Mouse (Mus musculus) lung, postnatal 10 days (tissue): ENCODE measurements at regions not wholly inside any gene's neighbourhood (a gene's known extent, or its start where the extent isn't known, plus 50 kb on each side); places are given as distances from the start of the nearest gene placed in this dataset.

Source experiments
- DNase-seq: peaks from one replicate; pipeline ENCODE4 v3.0.0; 2021

DNA sequence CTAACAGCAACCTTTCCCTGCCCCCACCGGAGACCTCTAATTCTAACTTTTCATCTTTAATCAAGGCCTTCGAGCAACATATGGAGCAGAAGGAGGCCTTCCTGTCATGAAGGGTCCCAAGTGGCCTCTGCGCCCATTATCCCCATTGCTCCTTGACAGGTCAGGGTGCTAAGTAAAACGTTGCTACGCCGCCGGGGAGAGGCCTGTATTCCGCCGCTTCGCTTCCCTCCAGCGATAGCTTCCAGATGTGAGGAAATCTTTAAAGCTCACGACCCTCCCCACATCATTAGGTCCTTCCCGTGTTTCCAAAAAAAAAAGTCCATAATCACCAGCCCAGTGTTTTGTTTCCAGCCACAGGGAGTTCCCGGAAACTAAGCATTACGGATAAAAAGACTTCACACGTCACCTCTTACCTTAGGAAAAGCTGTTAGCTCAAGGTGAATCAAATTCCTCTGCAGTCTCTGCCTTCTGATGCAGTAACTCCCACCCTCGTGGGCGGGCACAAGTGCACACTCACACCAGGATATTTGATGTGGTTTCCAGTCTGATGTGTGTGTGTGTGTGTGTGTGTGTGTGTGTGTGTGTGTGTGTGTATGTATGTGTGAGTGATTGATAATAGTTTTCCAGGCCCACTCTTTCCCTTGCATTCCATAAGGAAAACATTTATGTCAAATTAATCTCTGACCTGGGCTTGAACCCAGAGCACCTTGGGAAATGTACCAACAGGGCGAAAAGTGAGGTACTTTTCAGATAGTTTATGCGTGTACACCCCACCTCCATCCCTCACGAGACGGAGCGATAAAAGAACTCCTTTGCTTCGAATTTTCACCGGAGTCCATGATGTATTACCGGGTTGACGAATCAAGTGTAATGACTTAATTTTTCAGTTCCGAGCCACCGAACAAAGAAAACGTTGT lies 107.5 kb downstream of the Gm45692 start:
- DNase-seq: no peak

DNA sequence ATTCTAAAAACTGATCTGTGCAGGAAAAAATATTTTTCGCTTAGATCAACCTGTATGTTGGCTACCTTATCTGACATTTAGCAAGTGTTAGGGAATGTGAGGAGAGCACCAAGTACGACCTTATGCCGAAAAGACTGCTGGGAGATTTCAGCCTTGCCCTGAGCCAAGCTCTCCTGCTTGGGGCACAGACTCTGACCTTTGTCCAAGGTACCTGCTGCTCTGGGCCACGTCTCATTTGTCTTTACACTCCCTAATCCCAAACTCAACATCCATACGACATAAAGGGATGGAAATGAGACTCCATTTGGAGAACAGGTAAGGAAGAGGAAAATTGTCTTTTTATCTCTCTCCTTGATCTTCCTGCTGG lies 108.2 kb downstream of the Gm45692 start:
- DNase-seq: no peak

DNA sequence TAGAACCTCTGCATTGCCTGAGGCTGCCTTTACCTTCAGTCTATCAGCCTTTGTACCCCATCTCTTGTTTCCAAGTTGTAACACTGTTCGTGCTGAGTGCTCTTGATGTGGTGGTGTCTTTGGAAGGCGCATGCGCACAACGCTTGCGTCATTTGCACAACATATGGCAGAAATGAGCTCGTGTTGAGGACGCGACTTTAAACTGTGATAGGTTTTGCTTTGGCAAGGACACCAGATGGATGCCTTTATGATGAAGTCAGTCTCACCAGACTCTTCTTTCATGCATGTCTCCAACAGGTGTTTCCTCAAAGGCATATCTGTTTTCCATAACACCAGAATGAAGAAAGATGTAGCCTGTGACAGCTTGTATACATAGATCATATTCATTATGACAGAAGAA lies 110.2 kb downstream of the Gm45692 start:
- no peak for DNase-seq

DNA sequence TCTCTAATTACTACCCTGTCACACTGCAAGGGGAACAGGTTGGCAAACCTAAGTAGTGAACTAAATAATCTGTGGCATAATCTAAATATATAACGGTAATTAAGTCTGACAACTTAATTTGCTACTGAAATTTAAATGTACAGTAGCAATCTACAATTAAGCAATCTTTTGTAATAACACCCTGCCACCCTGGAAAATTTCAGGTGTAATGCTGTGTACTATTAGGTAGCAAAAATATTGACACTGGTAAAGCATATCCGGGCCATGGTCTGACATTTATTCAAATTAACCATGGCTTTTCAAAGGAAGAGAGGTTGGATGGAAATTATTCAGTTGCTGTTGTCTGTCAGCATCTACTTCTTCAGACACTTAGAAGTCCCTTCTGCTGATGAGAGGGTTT lies 119.7 kb downstream of the Gm45692 start:
- DNase-seq: no peak

DNA sequence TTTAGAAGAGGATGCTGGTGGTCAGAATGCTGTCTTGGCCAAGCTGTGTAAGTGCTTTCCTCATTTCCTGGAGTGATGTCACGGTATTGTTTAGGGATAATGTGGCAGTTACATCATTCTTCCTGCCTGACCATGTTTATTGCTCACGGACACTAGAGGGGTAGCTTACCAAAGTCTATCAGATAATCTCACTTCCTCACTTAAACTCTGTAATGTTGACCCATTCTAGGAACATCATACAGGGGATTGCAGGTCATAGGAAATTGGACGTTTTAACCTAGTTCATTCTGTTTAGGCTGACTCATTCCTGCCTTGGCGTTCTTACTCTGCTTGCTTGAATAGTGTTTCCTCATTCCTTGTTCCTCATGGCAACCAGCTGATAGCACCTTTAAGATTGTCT lies 120.3 kb downstream of the Gm45692 start:
- peak; percentile 32 for DNase-seq

DNA sequence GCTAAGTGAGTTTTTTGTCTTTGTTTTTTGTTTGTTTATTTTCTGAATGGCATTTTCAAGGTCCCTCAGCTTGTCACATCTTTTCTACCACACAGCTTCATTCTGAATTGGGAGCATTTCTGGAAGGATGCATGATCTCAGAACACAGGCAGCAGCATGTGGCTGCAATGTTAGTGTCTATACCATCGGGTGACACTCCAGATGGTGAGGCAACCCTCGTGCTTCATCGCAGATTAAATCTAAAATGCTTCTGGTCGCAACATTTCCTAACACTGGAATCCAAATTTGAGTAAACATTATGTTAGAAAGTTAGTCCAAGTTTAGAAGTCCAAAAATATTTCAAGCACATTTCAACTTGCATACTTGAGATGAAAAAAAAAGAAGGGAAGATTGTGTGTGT lies 124.4 kb downstream of the Gm45692 start:
- DNase-seq: no peak

DNA sequence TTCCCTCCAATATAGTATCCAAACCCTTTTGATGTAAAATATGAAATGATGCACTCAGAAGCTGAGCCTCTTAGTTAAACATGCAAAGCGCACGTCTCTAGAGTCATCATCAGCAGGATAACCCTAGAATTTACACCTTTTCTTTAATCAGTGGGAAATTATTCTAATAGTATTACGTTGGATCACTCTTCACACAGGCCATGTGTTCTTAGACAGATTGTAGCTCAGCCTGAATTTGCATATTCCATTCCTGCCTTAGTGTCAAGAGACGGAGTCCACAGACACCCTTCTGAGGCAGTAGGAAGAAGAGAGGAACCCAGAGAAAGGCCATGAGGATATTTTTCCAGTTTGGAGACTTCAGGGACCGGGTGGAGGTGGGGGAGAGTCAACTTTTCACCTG lies 125.0 kb downstream of the Gm45692 start:
- no peak for DNase-seq

DNA sequence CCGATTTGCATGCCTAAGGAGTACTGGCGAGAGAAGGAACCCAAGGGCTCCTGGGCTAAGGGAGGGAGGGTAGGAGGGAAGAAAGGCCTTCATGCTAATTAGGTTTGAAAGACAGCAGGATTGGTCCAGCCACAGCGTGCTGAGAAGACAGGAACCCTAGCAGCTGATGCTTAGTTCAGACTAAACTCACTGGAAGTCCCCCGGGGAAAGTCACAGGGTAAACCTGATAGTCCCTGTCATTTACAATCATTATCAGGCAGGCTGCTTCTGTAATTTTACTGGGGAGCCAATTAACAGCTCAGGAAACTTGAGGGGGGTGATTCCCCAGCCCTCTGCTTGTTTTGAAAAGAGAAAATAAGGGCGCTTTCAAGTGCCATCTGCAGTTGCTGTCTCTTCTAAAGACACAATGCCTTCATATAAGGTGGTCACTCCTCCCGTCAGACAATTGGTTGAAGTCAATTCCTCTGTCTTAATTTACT lies 135.9 kb downstream of the Gm45692 start:
- no peak for DNase-seq

DNA sequence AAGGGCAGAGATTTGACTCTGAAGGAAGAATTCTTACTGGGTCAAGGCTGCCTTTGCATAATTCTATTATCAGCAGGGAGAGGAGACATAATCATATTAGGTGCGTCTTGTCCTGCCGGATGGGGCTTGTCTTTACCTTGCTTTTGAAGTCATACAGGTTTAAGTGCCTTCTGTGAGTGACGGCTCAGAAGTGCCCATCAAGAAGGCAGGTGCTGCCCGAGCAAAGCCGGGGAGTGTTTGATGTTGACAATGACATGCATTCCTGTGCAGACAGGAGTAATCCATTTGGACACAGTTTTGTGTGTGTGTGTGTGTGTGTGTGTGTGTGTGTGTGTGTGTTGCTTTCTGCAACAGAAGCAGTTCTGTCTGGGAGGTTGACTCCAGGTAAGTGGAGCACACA lies 141.0 kb downstream of the Gm45692 start:
- no peak for DNase-seq

DNA sequence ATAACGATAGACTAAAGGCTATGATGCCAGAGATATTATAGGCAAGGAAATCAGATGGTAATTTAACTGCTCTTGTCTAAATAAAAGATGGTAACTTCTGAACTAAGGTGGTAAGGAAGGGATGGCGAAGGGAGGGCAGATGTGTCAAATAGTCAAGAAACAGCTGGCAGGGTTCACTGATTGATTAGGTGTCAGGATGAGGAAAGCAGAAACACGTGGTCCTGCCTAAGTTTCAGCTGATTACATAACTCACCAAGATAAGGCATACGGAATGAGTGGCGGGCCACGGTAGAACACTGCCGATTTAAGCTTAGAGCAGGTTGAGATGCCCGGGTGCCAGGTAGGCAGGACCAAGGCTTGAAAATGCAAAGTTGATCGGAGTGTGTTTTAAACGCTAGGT lies 143.2 kb downstream of the Gm45692 start:
- peak; percentile 26 for DNase-seq

DNA sequence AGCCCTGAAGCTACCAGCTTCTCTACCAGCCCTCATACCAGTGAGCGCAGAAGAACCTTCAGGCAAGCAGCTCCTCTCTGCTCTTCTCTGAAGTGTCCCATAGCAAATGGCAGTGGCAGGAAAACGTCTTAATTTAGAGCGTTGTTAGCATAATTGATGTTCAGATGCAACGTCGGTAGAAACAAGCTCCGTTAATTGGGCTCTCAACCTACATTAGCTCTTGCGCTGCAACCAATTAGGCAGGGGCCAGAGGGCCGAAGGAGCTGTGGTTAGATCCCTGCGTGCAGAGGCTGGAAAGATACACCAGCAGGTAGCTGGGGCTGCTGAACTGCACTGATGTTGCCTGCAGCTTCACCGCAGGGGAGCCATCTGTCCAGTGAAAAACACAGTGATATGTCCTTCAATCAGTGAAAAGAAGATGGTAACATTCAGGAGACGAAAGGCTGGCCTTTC lies 145.6 kb downstream of the Gm45692 start:
- no peak for DNase-seq

DNA sequence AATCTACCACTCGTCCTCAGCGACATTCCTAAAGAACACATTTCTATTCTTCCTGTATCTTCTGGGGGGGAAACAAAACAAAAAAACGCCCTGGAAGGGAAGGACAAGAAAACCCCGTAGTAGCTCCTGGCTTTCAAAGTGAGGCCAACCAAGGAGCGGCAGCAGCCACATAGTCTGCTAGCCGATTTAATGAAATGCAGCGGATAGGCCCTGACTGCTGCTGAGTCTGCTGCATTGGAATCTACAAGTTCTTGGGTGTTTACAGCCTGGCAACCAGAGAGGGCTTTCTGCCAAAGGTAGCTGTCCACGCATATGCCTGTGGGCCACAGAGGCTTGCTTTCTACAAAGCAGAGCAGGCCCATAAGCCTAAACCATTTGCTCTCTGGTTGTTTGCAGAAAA lies 146.0 kb downstream of the Gm45692 start:
- peak; percentile 49 for DNase-seq

DNA sequence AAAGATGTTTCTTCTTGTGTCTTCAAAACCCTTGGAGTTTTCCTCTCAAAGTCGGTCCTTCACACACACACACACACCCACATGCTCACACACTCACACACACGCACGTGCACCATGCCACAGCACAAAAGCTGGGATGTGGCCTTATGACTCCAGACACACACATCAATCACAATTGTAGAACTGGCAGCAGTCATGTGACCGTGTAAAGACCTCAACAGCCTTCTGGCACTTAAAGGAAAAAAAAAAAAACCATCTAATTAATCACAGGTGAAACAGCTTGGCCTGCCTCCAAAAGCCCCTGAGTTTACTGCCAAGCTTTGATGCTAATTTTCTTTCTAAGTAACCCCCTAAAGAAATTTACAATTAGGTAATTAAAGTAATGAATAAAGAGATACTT lies 147.1 kb downstream of the Gm45692 start:
- DNase-seq: no peak

DNA sequence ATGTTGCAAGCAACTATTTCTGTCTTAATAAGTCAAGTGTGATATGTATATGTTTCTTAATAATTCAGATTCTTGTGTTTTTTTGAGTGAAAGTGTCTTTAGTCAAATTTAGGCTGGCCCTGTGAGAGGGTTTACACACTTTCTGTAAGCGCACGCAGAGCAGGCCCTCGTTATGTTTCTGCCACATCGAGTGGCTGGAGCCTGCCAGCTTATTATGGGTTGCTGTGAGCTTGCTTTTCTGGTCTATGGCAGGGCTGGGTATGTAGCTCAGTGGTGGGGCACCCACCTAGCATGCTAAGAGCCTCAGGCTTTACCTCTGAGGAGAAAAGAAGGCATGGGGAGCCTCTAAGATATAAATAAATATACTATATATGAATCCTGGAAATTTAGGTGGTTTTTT lies 148.2 kb downstream of the Gm45692 start:
- DNase-seq: no peak

DNA sequence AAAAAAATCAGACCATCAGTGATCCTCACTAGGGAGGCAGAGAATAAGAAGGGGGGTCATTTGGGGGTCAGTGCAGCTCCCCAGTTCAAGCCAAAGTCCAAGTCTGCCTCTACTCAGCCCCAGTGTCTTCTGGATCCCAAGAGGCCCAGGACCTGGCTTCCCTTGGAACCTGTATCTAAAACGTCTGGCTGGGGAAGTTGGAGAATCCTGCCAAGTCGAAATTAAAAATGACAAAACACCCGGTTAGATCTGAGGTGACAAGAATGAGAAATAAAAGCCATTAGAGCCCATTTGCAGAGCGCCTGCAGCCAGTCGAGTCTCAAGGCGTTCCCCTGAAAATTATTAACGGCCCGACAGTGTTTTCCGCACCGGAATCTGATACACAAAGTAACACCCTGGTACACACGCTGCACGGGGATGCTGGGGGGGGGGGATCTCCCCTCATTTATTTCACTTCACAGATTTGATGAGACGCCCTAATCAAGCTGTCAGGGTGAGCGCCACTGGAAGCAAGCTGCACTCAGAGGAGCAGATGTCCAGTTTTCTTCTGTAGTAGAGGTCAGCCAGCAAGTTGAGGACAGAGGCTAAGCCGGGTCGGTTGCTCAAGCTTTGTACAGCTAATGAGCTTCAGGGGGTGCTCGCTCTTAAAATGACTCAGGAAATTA lies 149.5 kb downstream of the Gm45692 start:
- peak; percentile 53 for DNase-seq

DNA sequence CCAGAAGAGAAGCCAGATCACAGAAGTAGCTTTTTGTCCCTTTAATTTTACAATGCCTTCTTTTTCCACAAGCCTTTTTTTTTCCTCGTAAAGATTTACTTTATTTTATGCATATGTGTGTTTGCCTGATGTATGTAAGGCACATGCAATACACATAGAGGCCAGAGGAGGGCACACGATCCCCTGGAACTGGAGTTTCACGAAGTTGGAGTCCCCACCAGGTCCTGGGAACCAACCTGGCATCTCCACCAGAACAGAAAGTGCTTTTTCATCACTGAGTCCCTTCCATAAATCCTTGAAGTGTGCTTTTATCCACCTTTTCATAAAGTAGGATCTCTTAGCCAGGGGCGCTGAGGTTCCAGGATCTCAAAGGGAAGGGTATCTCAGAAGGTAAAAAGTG lies 152.8 kb downstream of the Gm45692 start:
- peak; percentile 18 for DNase-seq

DNA sequence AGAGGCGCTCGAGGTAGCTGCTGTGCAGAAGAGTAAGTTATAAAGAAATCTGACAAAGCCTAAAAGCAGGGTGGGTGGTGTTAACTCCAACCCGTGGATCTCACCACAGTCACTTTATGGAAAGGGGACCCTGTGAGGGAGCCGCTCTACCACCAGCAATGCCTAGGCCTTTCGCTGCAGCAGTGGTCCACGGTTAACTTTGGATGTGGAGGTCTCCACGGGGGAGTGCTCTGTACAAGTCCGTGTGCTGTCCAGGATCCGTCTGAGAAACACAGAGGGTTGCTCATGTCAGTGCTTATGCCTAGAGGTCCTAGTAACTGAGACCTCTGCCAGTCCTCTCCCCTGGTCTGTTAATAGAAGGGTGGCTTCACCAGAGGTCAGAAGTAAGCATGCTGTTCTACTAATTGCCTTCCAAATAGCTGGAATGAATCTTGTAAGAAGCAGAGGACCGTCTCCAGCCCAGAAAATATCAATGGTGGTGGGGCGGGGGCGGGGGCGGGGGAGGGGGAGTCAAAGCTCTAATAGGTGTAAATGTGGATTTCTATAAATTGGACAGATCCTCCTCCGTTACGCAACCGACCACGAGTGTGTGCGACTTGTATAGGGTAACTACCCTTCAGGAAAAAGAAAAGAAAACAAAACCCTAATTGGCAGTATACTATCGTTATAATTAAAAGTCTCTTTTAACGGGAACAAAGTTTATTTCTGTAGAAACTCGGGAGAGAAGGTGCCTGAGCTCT lies 153.5 kb downstream of the Gm45692 start:
- DNase-seq: no peak

DNA sequence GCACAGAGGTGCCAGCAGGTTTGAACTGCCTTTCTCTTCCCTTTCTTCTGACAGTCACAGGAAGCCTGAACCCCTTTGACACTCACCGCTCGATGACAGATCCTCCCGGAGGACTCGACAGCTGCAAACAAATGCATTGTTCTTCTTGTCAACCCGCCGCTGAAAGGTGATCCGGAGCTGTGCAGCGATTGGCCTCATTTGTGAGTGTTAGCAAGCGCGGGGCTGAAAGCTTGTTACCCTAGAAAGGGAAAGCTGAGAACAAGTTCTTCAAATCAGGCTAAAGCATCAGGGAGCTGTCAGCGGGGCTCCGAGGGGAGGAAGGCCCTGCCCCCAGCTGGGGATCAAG lies 154.1 kb downstream of the Gm45692 start:
- no peak for DNase-seq

DNA sequence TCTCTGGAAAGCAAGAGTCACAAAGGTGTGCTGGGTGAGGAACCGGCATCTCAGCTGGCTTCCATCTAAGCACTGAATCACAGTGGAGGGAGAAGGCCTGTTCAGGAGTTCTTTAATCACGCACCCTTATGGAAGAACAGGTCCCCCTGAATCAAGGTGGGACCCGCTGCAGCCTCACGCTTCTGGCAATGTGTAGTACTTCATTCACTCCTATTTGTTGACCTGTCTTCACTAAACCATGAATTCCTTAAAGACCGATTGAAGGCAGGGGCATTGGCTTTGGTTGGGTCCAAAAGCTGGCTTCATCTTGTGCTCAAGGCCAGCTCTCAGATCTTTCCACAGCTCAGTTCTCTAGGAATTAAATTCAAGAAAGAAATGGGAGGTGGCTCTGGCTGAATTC lies 154.5 kb downstream of the Gm45692 start:
- no peak for DNase-seq

DNA sequence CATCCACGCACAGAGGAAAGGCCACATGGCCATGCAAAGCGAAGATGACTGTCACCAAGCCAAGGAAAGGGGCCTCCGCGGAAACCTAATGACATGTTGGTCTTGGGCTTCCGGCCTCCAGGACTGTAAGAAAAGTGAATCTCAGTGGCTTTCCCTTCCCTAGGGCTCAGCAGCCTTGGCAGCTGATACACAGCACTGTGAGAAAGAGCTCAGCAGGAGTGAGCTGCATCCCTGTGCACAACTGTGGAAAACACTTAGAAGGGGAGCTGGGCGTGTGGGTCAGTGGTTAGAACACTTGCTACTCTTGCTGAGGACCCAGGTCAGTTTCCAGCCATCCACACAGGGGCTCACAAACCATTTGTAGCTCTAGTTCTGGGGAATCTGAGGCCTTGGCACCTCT lies 155.1 kb downstream of the Gm45692 start:
- no peak for DNase-seq

DNA sequence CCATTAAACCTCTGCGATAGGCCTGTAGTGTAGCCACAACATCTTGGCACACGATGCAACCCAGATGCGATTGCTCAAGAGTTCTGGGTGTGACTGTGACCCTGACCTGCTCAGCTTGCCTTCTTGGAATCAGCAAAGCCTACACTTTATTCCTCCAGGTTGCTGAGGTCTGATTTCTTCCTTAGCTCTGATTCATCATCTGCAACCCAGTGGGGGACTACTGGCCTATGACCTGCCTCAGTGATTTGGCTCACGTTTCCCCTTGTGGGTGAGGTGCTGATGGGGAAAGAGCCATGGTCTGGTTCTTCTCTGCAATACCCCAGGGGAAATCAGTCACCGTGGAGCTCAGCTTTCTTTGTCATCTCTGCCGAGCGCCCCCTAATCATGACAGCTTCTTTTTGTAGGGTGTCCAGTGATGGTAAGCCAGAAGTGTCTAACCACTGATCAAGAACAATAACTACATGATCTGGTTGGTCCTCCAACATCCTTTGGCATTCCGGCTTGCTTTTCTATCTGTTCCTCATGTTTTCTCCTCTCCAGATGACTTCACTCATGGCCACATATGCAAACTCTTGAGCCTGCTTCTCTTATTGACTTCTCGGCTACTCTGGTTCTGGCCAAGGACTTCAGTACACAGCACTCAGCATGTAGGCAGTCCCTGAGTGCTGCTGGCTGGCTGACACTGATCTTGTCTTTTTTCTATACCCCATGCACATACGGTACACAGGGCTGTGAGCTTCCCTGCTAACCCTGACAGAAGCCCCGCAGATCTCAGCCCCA lies 163.0 kb downstream of the Gm45692 start:
- DNase-seq: peak; percentile 23

DNA sequence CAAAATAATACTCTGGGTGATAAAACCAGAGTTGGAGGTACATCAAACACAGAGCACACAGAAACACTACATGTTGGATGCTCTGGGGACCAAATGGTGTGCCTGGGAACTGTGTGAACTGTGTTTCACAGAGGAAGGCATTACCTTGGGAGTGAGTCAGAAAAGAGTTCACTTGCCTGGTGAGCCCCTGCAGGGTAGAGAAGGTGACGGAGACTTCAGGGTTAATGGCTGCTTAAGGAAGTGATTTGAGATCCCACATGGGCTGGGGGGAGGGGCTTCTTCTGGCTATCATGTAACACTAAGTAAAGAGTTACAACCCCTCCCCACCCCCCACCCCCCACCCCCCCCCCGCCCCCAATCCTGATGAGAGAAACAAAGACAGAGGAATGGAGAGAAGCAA lies 164.6 kb downstream of the Gm45692 start:
- DNase-seq: no peak

DNA sequence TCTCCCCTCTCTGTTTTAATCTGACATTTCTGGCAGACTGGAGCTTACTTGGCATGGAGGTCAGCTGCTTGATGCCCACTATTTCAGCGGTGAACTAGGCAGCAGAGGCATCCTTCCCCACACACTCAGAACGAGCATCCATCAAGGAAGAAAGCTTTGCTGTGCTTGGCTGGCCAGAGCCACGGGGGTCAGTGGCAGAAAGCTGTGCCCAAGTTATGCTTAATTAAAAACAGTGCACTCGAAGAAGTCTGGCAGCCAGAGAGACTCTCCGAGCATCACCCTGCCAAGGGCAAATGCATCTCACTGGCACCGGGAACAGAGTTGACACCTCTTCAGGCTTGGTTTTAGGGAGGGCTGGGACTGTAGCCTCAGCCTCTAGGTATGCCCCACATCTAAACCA lies 168.3 kb downstream of the Gm45692 start:
- no peak for DNase-seq
